Mouse (Mus musculus): ENCODE measurements around the gene Ptdss2. TPM values are rescaled to one million over a fixed set of nuclear protein-coding genes. Genes with fewer than 3 reads are reported as not detected.

Gene Ptdss2
- total and polyA plus RNA-seq, 2 experiments from 2014 or later = 35.5 to 54.8 TPM

DNA sequence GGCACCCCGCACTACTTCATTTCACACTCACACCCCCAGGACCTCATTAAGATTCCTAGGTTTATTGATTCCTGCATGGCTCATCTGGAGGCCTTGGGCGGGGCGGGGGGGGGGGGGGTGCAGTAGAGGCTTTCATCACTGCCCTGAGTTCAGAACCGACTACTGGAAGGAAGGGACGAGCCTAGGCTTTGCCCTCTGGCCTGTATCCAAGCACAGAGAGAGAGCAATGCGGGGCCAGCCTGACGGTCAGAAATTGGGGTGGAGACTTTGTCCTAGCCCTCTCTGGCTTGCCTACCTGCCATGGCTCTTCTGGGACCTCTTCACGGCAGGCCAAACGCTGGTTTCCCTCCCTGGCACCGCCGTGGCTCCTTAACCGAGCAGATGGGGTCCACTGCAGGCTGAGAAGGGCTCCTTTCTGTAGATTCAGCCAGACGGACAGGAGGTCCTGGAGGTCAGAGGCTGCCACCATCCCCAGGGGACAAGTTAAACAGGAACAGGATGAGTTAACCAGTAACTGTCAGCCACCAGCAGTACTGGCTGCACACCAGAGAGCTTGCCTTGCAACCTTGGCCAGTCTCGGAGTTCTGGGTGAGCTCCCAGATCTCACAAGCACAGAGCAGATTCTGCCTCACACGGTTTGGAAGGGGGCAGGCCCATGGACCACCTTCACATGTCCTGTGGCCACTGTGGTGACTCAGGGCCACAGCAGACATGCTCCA lies 27.5 kb upstream of the Ptdss2 start:
- Histone ChIP-seq H3K4me2 (ENCODE audit: low read depth, low read length) (no peak overlapping the region), H3K27ac (ENCODE audit: low read depth) (no peak overlapping the region), H3K27me3 (ENCODE audit: control insufficient read depth, insufficient read depth, low read length) (peaks cover 17% of the 10 kb centered on the region), H3K4me3 (ENCODE audit: low read depth, low read length) (no peak overlapping the region), H3K36me3 (replicated peaks; ENCODE audit: control insufficient read depth, insufficient read depth, low read length) (no peaks in the 10 kb centered on the region), H3K9ac (replicated peaks; ENCODE audit: low read depth, low read length) (no peak overlapping the region), H3K9me3 (replicated peaks; ENCODE audit: control insufficient read depth, low read length) (no peaks in the 10 kb centered on the region), H3K4me1 (ENCODE audit: control insufficient read depth, insufficient read depth) (no peaks in the 10 kb centered on the region)
- WGBS = 70% methylated on average over 15 of the region's 15 CpGs
- TF ChIP-seq EP300 (IDR thresholded peaks at IDR 0.05; ENCODE audit: low read depth) (no peak), CTCF (IDR thresholded peaks at IDR 0.05; ENCODE audit: low read depth) (no peak)
- DNase-seq (ENCODE audit: low spot score) (no peak), ATAC-seq (ENCODE audit: insufficient read depth, low read depth) (no peak)

DNA sequence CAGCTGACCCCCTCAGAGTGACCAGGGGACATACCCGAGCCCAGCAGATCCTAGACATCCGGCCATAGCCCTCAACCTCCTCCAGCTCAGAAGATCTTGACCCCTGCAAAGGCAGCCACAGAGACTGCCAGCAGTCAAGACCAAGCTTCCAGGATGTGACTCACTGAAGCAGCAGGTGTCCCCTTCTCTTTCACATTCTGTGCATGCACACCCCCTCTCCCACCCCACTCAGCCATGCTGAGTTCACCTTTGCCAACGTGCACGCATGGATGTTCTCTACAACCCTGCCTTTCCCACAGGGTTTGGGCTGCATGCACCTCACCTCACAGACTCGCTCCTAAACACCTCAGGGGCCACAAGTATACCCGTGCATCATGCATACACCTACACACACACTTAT lies 26.2 kb upstream of the Ptdss2 start:
- peak overlapping the region; percentile 14 for H3K4me3 ChIP-seq (ENCODE audit: low read depth, low read length)
- WGBS = 73% methylated on average over 6 of the region's 6 CpGs
- ATAC-seq (ENCODE audit: insufficient read depth, low read depth) = no peak
- H3K27me3 ChIP-seq (ENCODE audit: control insufficient read depth, insufficient read depth, low read length) = peaks cover 19% of the 10 kb centered on the region; the same call in 1 of the 2 replicates
- TF ChIP-seq EP300 (IDR thresholded peaks at IDR 0.05; ENCODE audit: low read depth) (no peak), CTCF (IDR thresholded peaks at IDR 0.05; ENCODE audit: low read depth) (no peak)
- H3K36me3 ChIP-seq (replicated peaks; ENCODE audit: control insufficient read depth, insufficient read depth, low read length) = no peaks in the 10 kb centered on the region
- H3K27ac ChIP-seq (ENCODE audit: low read depth) = peak overlapping the region; percentile 40; the same call in 1 of the 2 replicates
- peak overlapping the region; percentile 46 for H3K4me2 ChIP-seq (ENCODE audit: low read depth, low read length)
- DNase-seq (ENCODE audit: low spot score) = no peak
- 0 out of 2 replicates have a peak, but pooled peaks cover 3% of the 10 kb centered on the region for H3K4me1 ChIP-seq (ENCODE audit: control insufficient read depth, insufficient read depth)
- H3K9me3 ChIP-seq (replicated peaks; ENCODE audit: control insufficient read depth, low read length) = no peaks in the 10 kb centered on the region
- H3K9ac ChIP-seq (replicated peaks; ENCODE audit: low read depth, low read length) = no peak overlapping the region

DNA sequence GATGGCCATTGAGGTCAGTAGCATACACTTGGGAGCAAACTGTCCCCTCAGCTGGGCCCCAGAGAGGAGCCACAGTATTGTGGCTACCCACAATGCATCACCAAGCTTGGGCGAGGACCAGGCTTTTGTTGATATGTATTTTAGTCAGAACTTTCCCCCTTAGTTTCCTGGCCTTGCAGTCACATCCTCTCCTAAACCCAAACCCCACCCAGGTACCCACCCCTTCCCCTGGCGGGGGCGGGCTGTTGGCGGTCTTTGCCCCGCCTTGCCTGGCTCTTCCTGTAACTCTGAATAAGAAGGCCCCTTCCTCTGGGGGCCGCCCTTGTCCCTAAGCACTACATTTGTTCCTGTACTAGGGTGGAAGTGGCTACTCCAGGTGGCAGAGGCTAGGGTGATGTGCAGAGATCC lies 25.5 kb upstream of the Ptdss2 start:
- peak overlapping the region; percentile 14; the same call in 1 of the 2 replicates for H3K4me3 ChIP-seq (ENCODE audit: low read depth, low read length)
- no peaks in the 10 kb centered on the region for H3K9me3 ChIP-seq (replicated peaks; ENCODE audit: control insufficient read depth, low read length)
- peak; percentile 47 for ATAC-seq (ENCODE audit: insufficient read depth, low read depth)
- peak overlapping the region; percentile 49 for H3K27ac ChIP-seq (ENCODE audit: low read depth)
- no peak overlapping the region for H3K9ac ChIP-seq (replicated peaks; ENCODE audit: low read depth, low read length)
- no peaks in the 10 kb centered on the region for H3K36me3 ChIP-seq (replicated peaks; ENCODE audit: control insufficient read depth, insufficient read depth, low read length)
- peak; percentile 65 for DNase-seq (ENCODE audit: low spot score)
- peaks cover 21% of the 10 kb centered on the region; the same call in 1 of the 2 replicates for H3K27me3 ChIP-seq (ENCODE audit: control insufficient read depth, insufficient read depth, low read length)
- peak; percentile 12; the same call in 1 of the 2 replicates for TF ChIP-seq CTCF (IDR thresholded peaks at IDR 0.05; ENCODE audit: low read depth)
- no peak for TF ChIP-seq EP300 (IDR thresholded peaks at IDR 0.05; ENCODE audit: low read depth)
- 0 out of 2 replicates have a peak, but pooled peaks cover 3% of the 10 kb centered on the region for H3K4me1 ChIP-seq (ENCODE audit: control insufficient read depth, insufficient read depth)
- H3K4me2 ChIP-seq (ENCODE audit: low read depth, low read length) = peak overlapping the region; percentile 46
- WGBS = 36% methylated on average over 6 of the region's 6 CpGs

DNA sequence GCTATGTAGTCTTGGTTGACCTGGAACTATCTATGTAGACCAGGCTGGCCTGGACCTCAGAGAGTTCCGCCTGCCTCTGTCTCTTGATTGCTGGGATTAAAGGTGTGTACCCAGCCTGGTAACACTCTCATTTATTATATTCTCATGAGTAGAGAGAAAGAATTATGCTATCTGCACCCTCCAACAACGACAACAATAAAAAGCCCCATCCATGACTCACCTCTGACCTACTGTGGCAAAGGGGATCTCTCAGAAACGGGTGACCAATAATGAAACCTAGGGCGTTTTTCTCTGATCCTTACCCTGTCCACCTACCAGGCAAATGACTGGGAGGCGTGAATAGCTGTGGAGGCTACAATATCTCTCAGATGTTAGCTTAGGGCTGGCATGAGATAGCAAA lies 25.0 kb upstream of the Ptdss2 start:
- H3K27me3 ChIP-seq (ENCODE audit: control insufficient read depth, insufficient read depth, low read length) = peaks cover 23% of the 10 kb centered on the region; the same call in 1 of the 2 replicates
- TF ChIP-seq CTCF (IDR thresholded peaks at IDR 0.05; ENCODE audit: low read depth) (no peak), EP300 (IDR thresholded peaks at IDR 0.05; ENCODE audit: low read depth) (no peak)
- no peak overlapping the region for H3K4me3 ChIP-seq (ENCODE audit: low read depth, low read length)
- no peak for DNase-seq (ENCODE audit: low spot score)
- no peak overlapping the region for H3K4me2 ChIP-seq (ENCODE audit: low read depth, low read length)
- ATAC-seq (ENCODE audit: insufficient read depth, low read depth) = no peak
- peak overlapping the region; percentile 49 for H3K27ac ChIP-seq (ENCODE audit: low read depth)
- H3K9ac ChIP-seq (replicated peaks; ENCODE audit: low read depth, low read length) = no peak overlapping the region
- H3K4me1 ChIP-seq (ENCODE audit: control insufficient read depth, insufficient read depth) = 0 out of 2 replicates have a peak, but pooled peaks cover 3% of the 10 kb centered on the region
- H3K9me3 ChIP-seq (replicated peaks; ENCODE audit: control insufficient read depth, low read length) = no peaks in the 10 kb centered on the region
- no peaks in the 10 kb centered on the region for H3K36me3 ChIP-seq (replicated peaks; ENCODE audit: control insufficient read depth, insufficient read depth, low read length)
- whole genome bisulfite sequencing = 74% methylated on average over 5 of the region's 5 CpGs

DNA sequence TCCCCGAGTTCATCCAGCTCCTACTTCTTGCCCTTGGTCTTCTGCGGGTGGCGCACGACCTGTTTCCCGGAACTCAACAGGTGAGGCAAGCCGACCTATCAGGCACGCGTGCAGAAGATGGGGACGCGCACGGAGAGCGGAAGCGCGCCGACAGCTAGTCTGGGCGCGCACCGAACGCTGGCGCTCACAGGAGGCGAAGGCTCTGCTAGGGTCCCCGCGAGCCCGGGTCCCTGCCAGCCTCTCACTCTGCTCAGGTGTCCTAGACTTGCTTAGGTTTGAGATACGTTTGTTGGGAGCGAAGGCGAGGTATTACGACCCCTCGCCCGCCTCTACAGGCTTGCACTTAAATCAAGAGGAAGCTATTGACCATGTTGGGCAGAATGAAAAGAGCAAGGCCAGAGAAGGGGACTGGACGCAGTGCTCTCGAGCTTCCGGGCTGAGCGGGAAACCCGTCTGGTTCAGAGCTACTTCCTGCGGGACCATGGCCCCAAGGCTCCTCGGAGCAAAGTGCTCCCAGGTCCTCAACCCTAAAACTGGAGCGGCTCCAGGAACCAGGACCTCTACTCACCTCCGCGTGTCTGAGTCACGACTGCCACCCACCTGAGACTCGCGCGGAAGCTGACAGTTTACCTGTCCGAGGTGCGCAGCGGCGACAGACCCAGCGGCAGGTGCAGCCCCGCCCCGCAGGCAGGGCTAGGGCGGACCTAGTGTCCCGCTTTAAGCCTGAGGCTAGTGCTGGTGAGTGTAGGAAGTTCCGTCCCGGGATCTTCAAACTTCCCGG lies 22.1 kb upstream of the Ptdss2 start, which contains the start of gene Sigirr:
Gene Sigirr, minus strand, starts transcription at position 662 of the 781 bp plus-strand sequence.
- Histone ChIP-seq H3K4me3 (ENCODE audit: low read depth, low read length) (peak within 1 kb of the TSS; percentile 46), H3K27ac (ENCODE audit: low read depth) (no peak within 1 kb of the TSS), H3K9ac (replicated peaks; ENCODE audit: low read depth, low read length) (peak within 1 kb of the TSS; percentile 27; the same call in 1 of the 2 replicates), H3K9me3 (replicated peaks; ENCODE audit: control insufficient read depth, low read length) (no peaks in the 10 kb centered on the region), H3K27me3 (ENCODE audit: control insufficient read depth, insufficient read depth, low read length) (peaks cover 23% of the 10 kb centered on the region; the same call in 1 of the 2 replicates), H3K4me2 (ENCODE audit: low read depth, low read length) (peak within 1 kb of the TSS; percentile 84), H3K36me3 (replicated peaks; ENCODE audit: control insufficient read depth, insufficient read depth, low read length) (no peaks in the 10 kb centered on the region), H3K4me1 (ENCODE audit: control insufficient read depth, insufficient read depth) (0 out of 2 replicates have a peak, but pooled peaks cover 3% of the 10 kb centered on the region)
- ATAC-seq (ENCODE audit: insufficient read depth, low read depth) (no peak), DNase-seq (ENCODE audit: low spot score) (no peak)
- 1% methylated on average over 56 of the region's 56 CpGs for WGBS
- TF ChIP-seq EP300 (IDR thresholded peaks at IDR 0.05; ENCODE audit: low read depth) (no peak), CTCF (IDR thresholded peaks at IDR 0.05; ENCODE audit: low read depth) (no peak)
